Mouse (Mus musculus) spleen, adult 2 months (tissue): ENCODE results near the gene Shank2.

ENCODE experiments used
- CTCF ChIP-seq: fragments of 200-500 bp; IDR thresholded peaks from 2 replicates; pipeline ENCODE4 v1.5.1; 2011; ENCODE audit warnings: mild to moderate bottlenecking, inconsistent platforms; ENCODE audit not compliant: insufficient read depth, insufficient read length, insufficient replicate concordance; ENCODE audit errors: extremely low read depth
- POLR2A ChIP-seq: fragments of 200-500 bp; IDR thresholded peaks from 2 replicates; pipeline ENCODE4 v1.6.1; 2011; ENCODE audit warnings: low read depth, low read length, inconsistent platforms

GRCm38 (mm10) chr7:144207100-144207499, 205.4 kb downstream of the Shank2 start:
- no peak for TF ChIP-seq CTCF
- TF ChIP-seq POLR2A, result no peak
